Comparison of ENCODE assay signal across 10 mouse cellular contexts in genomic region chr4:150757291-150757741, GRCm38 (mm10).
DNase-seq lines count a peak whose midpoint lies in the region; ATAC-seq and TF ChIP-seq lines count a peak whose summit lies in the region.
"Had no signal": no experiment of that assay in that cellular context is flagged by ENCODE, and none has a peak within 500 bp of the region (broad histone marks: within the 10 kb centered on the region; RNA-seq: fewer than 3 reads in every experiment).

No protein-coding gene starts in this region.

- ATAC-seq in granulocyte monocyte progenitor cell, adult 5-6 weeks (replicated peaks; ENCODE audit: poor library complexity, severe bottlenecking) = peak; percentile 87
- ATAC-seq in lung, embryonic 16.5 days (ENCODE audit: low read depth) = peak; percentile 26; the same call in 1 of the 2 replicates
- peak; percentile 35; the same call in 1 of the 2 replicates for ATAC-seq in stomach, postnatal 0 days (ENCODE audit: low FRiP score, low TSS enrichment)
- ATAC-seq in frontal cortex, adult (ENCODE audit: low TSS enrichment) = no peak

- peak; percentile 40 for DNase-seq in thymus, postnatal 4 days
- no peak for DNase-seq in thymus, adult 2 months
- DNase-seq in stomach, postnatal 0 days (ENCODE audit: low spot score) = peak; percentile 46
- DNase-seq in right cerebral cortex, postnatal 14 days = no peak
- no peak for DNase-seq in frontal cortex, postnatal 36 days (ENCODE audit: low spot score in 2 of 2)
- DNase-seq: cerebellum, postnatal 25 days had no signal

- H3K27ac ChIP-seq in thymus, adult 2 months (ENCODE audit: control insufficient read depth, insufficient read depth, low read length) = no peak overlapping the region
- H3K27ac ChIP-seq in lung, embryonic 16.5 days (ENCODE audit: low read length) = peak overlapping the region; percentile 94
- 0 out of 2 replicates have a peak overlapping the region, but pooled peaks have one; percentile 9 for H3K27ac ChIP-seq in stomach, postnatal 0 days (replicated peaks)
- H3K27ac ChIP-seq: macrophage had no signal

- no peak overlapping the region for H3K4me3 ChIP-seq in thymus, adult 2 months (ENCODE audit: control insufficient read depth, insufficient read depth, low read length)
- no peak overlapping the region for H3K4me3 ChIP-seq in lung, embryonic 16.5 days (ENCODE audit: low read length)
- H3K4me3 ChIP-seq in stomach, postnatal 0 days (ENCODE audit: low read depth, low read length) = no peak overlapping the region

- peak; percentile 44 for TF ChIP-seq EP300 in stomach, postnatal 0 days (optimal IDR thresholded peaks at IDR 0.05)

- 91% methylated on average over 10 of the region's 10 CpGs for WGBS in thymus, adult 2 months
- WGBS in lung, embryonic 16.5 days = 55% methylated on average over 10 of the region's 10 CpGs
- 63% methylated on average over 10 of the region's 10 CpGs for WGBS in stomach, postnatal 0 days

- no peak overlapping the region for H3K9ac ChIP-seq in lung, embryonic 16.5 days (ENCODE audit: low read length)
- H3K9ac ChIP-seq in stomach, postnatal 0 days (ENCODE audit: low read length) = no peak overlapping the region

- TF ChIP-seq CTCF in thymus, adult 2 months (IDR thresholded peaks at IDR 0.05; ENCODE audit: borderline replicate concordance, control insufficient read depth, extremely low read depth, insufficient read depth, low read length, poor library complexity) = no peak
- peak; percentile 65 for TF ChIP-seq CTCF in stomach, postnatal 0 days (IDR thresholded peaks at IDR 0.05; ENCODE audit: low read depth)

- no peaks in the 10 kb centered on the region for H3K27me3 ChIP-seq in thymus, adult 2 months (ENCODE audit: control insufficient read depth, insufficient read depth, low read length)
- H3K27me3 ChIP-seq in lung, embryonic 16.5 days (ENCODE audit: control insufficient read depth, insufficient read depth, low read depth, low read length) = no peaks in the 10 kb centered on the region
- no peaks in the 10 kb centered on the region for H3K27me3 ChIP-seq in stomach, postnatal 0 days (ENCODE audit: control insufficient read depth, insufficient read depth, low read length)

- no peak for TF ChIP-seq POLR2A in thymus, adult 2 months (IDR thresholded peaks at IDR 0.05; ENCODE audit: control insufficient read depth, extremely low read depth, insufficient read depth, low read length, poor library complexity)

- no peak overlapping the region for H3K4me2 ChIP-seq in lung, embryonic 16.5 days (ENCODE audit: low read depth, low read length)
- H3K4me2 ChIP-seq in stomach, postnatal 0 days (replicated peaks; ENCODE audit: low read depth) = no peak overlapping the region

- H3K4me1 ChIP-seq in thymus, adult 2 months (replicated peaks; ENCODE audit: control insufficient read depth, insufficient read depth, low read length) = no peaks in the 10 kb centered on the region
- H3K4me1 ChIP-seq in lung, embryonic 16.5 days (replicated peaks; ENCODE audit: control insufficient read depth, insufficient read depth, low read length) = peaks cover 33% of the 10 kb centered on the region
- H3K4me1 ChIP-seq in stomach, postnatal 0 days (replicated peaks; ENCODE audit: control insufficient read depth, insufficient read depth) = 0 out of 2 replicates have a peak, but pooled peaks cover 2% of the 10 kb centered on the region

- H3K36me3 ChIP-seq in thymus, adult 2 months (ENCODE audit: control insufficient read depth, insufficient read depth, low read length) = no peaks in the 10 kb centered on the region
- H3K36me3 ChIP-seq in lung, embryonic 16.5 days (ENCODE audit: control insufficient read depth, insufficient read depth, low read length) = no peaks in the 10 kb centered on the region
- no peaks in the 10 kb centered on the region for H3K36me3 ChIP-seq in stomach, postnatal 0 days (ENCODE audit: control insufficient read depth, insufficient read depth, low read length)

- no peaks in the 10 kb centered on the region for H3K9me3 ChIP-seq in lung, embryonic 16.5 days (ENCODE audit: control insufficient read depth, low read length)
- H3K9me3 ChIP-seq in stomach, postnatal 0 days (ENCODE audit: control insufficient read depth, low read length) = no peaks in the 10 kb centered on the region

Comparison
In these comparisons a context has a peak if more than half of its experiments do, and no peak if none do; other contexts are left out.
1. DNase-seq: peak in thymus, postnatal 4 days (single experiment) and stomach, postnatal 0 days (single experiment); none in thymus, adult 2 months (single experiment), right cerebral cortex, postnatal 14 days (single experiment) and frontal cortex, postnatal 36 days (0 of 2).